Mouse (Mus musculus): ENCODE measurements around the gene Prr29. TPM values are rescaled to one million over a fixed set of nuclear protein-coding genes. Genes with fewer than 3 reads are reported as not detected.

Gene Prr29
- 1.00 and 1.0 TPM in 2 replicates for polyA plus RNA-seq (2015; fragmentation: Nextera tagmentation; extraction: Ambion mirVana)

- peaks cover 9% of the 10 kb centered on the region; the same call in 1 of the 2 replicates for H3K4me1 ChIP-seq (ENCODE audit: control insufficient read depth, insufficient read depth, low read length)
- no peaks in the 10 kb centered on the region for H3K36me3 ChIP-seq (ENCODE audit: control insufficient read depth, insufficient read depth)
- 51% methylated on average over 10 of the region's 10 CpGs for WGBS
- H3K27me3 ChIP-seq (ENCODE audit: control insufficient read depth, insufficient read depth, low read length) = no peaks in the 10 kb centered on the region
- H3K9me3 ChIP-seq (replicated peaks; ENCODE audit: control insufficient read depth, low read length) = no peaks in the 10 kb centered on the region
- H3K27ac ChIP-seq (ENCODE audit: low read length) = no peak within 1 kb of the TSS
- peak within 1 kb of the TSS; percentile 1; the same call in 1 of the 2 replicates for H3K4me3 ChIP-seq (ENCODE audit: low read length)
- ATAC-seq (replicated peaks; ENCODE audit: extremely low read depth, insufficient read depth, low FRiP score) = no peak
- peak within 1 kb of the TSS; percentile 39 for H3K4me2 ChIP-seq (ENCODE audit: low read depth, low read length)
- H3K9ac ChIP-seq (ENCODE audit: low read length) = peak within 1 kb of the TSS; percentile 37
Observed at GRCm38 (mm10) chr11:106365366-106365765, at the start of gene Prr29. TSS of gene Prr29 (plus strand) at chr11:106365472.

GRCm38 (mm10) chr11:106316416-106316815 lies 48.9 kb upstream of the Prr29 start:
- Histone ChIP-seq H3K4me3 (ENCODE audit: low read length) (no peak overlapping the region), H3K27me3 (ENCODE audit: control insufficient read depth, insufficient read depth, low read length) (no peaks in the 10 kb centered on the region), H3K9me3 (replicated peaks; ENCODE audit: control insufficient read depth, low read length) (no peaks in the 10 kb centered on the region), H3K4me1 (ENCODE audit: control insufficient read depth, insufficient read depth, low read length) (no peaks in the 10 kb centered on the region), H3K4me2 (ENCODE audit: low read depth, low read length) (no peak overlapping the region), H3K36me3 (ENCODE audit: control insufficient read depth, insufficient read depth) (no peaks in the 10 kb centered on the region), H3K27ac (ENCODE audit: low read length) (no peak overlapping the region), H3K9ac (ENCODE audit: low read length) (no peak overlapping the region)
- no peak for ATAC-seq (replicated peaks; ENCODE audit: extremely low read depth, insufficient read depth, low FRiP score)
- WGBS = 63% methylated on average over 1 of the region's 1 CpGs

- WGBS = 75% methylated on average over 7 of the region's 7 CpGs
- no peak overlapping the region for H3K9ac ChIP-seq (ENCODE audit: low read length)
- no peaks in the 10 kb centered on the region for H3K4me1 ChIP-seq (ENCODE audit: control insufficient read depth, insufficient read depth, low read length)
- no peak overlapping the region for H3K4me2 ChIP-seq (ENCODE audit: low read depth, low read length)
- no peak overlapping the region for H3K4me3 ChIP-seq (ENCODE audit: low read length)
- H3K36me3 ChIP-seq (ENCODE audit: control insufficient read depth, insufficient read depth) = no peaks in the 10 kb centered on the region
- no peak overlapping the region for H3K27ac ChIP-seq (ENCODE audit: low read length)
- no peaks in the 10 kb centered on the region for H3K9me3 ChIP-seq (replicated peaks; ENCODE audit: control insufficient read depth, low read length)
- ATAC-seq (replicated peaks; ENCODE audit: extremely low read depth, insufficient read depth, low FRiP score) = no peak
- H3K27me3 ChIP-seq (ENCODE audit: control insufficient read depth, insufficient read depth, low read length) = no peaks in the 10 kb centered on the region
Observed at GRCm38 (mm10) chr11:106317801-106318200, 47.5 kb upstream of the Prr29 start.

- Histone ChIP-seq H3K9ac (ENCODE audit: low read length) (no peak overlapping the region), H3K27me3 (ENCODE audit: control insufficient read depth, insufficient read depth, low read length) (no peaks in the 10 kb centered on the region), H3K36me3 (ENCODE audit: control insufficient read depth, insufficient read depth) (no peaks in the 10 kb centered on the region), H3K27ac (ENCODE audit: low read length) (no peak overlapping the region), H3K4me2 (ENCODE audit: low read depth, low read length) (no peak overlapping the region), H3K4me3 (ENCODE audit: low read length) (no peak overlapping the region), H3K4me1 (ENCODE audit: control insufficient read depth, insufficient read depth, low read length) (no peaks in the 10 kb centered on the region), H3K9me3 (replicated peaks; ENCODE audit: control insufficient read depth, low read length) (no peaks in the 10 kb centered on the region)
- WGBS = 56% methylated on average over 21 of the region's 21 CpGs
- no peak for ATAC-seq (replicated peaks; ENCODE audit: extremely low read depth, insufficient read depth, low FRiP score)
Observed at GRCm38 (mm10) chr11:106318406-106319366, 46.6 kb upstream of the Prr29 start.

- Histone ChIP-seq H3K4me3 (ENCODE audit: low read length) (no peak overlapping the region), H3K9ac (ENCODE audit: low read length) (no peak overlapping the region), H3K4me2 (ENCODE audit: low read depth, low read length) (no peak overlapping the region), H3K4me1 (ENCODE audit: control insufficient read depth, insufficient read depth, low read length) (peaks cover 16% of the 10 kb centered on the region), H3K9me3 (replicated peaks; ENCODE audit: control insufficient read depth, low read length) (no peaks in the 10 kb centered on the region), H3K36me3 (ENCODE audit: control insufficient read depth, insufficient read depth) (no peaks in the 10 kb centered on the region), H3K27ac (ENCODE audit: low read length) (no peak overlapping the region), H3K27me3 (ENCODE audit: control insufficient read depth, insufficient read depth, low read length) (no peaks in the 10 kb centered on the region)
- 69% methylated on average over 5 of the region's 5 CpGs for WGBS
- no peak for ATAC-seq (replicated peaks; ENCODE audit: extremely low read depth, insufficient read depth, low FRiP score)
Observed at GRCm38 (mm10) chr11:106324858-106325257, 40.4 kb upstream of the Prr29 start.

GRCm38 (mm10) chr11:106325566-106326206 lies 39.6 kb upstream of the Prr29 start:
- no peak for ATAC-seq (replicated peaks; ENCODE audit: extremely low read depth, insufficient read depth, low FRiP score)
- no peak overlapping the region for H3K9ac ChIP-seq (ENCODE audit: low read length)
- peaks cover 18% of the 10 kb centered on the region for H3K4me1 ChIP-seq (ENCODE audit: control insufficient read depth, insufficient read depth, low read length)
- H3K4me2 ChIP-seq (ENCODE audit: low read depth, low read length) = no peak overlapping the region
- H3K27me3 ChIP-seq (ENCODE audit: control insufficient read depth, insufficient read depth, low read length) = no peaks in the 10 kb centered on the region
- H3K4me3 ChIP-seq (ENCODE audit: low read length) = no peak overlapping the region
- no peak overlapping the region for H3K27ac ChIP-seq (ENCODE audit: low read length)
- WGBS = 65% methylated on average over 8 of the region's 8 CpGs
- no peaks in the 10 kb centered on the region for H3K9me3 ChIP-seq (replicated peaks; ENCODE audit: control insufficient read depth, low read length)
- H3K36me3 ChIP-seq (ENCODE audit: control insufficient read depth, insufficient read depth) = no peaks in the 10 kb centered on the region

- no peaks in the 10 kb centered on the region for H3K36me3 ChIP-seq (ENCODE audit: control insufficient read depth, insufficient read depth)
- H3K27me3 ChIP-seq (ENCODE audit: control insufficient read depth, insufficient read depth, low read length) = no peaks in the 10 kb centered on the region
- H3K9ac ChIP-seq (ENCODE audit: low read length) = no peak overlapping the region
- no peaks in the 10 kb centered on the region for H3K9me3 ChIP-seq (replicated peaks; ENCODE audit: control insufficient read depth, low read length)
- no peak overlapping the region for H3K27ac ChIP-seq (ENCODE audit: low read length)
- 72% methylated on average over 8 of the region's 8 CpGs for WGBS
- no peak overlapping the region for H3K4me2 ChIP-seq (ENCODE audit: low read depth, low read length)
- H3K4me3 ChIP-seq (ENCODE audit: low read length) = no peak overlapping the region
- peaks cover 18% of the 10 kb centered on the region for H3K4me1 ChIP-seq (ENCODE audit: control insufficient read depth, insufficient read depth, low read length)
- ATAC-seq (replicated peaks; ENCODE audit: extremely low read depth, insufficient read depth, low FRiP score) = no peak
Observed at GRCm38 (mm10) chr11:106326475-106326874, 38.8 kb upstream of the Prr29 start.

- Histone ChIP-seq H3K27ac (ENCODE audit: low read length) (peak overlapping the region; percentile 62), H3K36me3 (ENCODE audit: control insufficient read depth, insufficient read depth) (no peaks in the 10 kb centered on the region), H3K4me2 (ENCODE audit: low read depth, low read length) (no peak overlapping the region), H3K9ac (ENCODE audit: low read length) (no peak overlapping the region), H3K27me3 (ENCODE audit: control insufficient read depth, insufficient read depth, low read length) (no peaks in the 10 kb centered on the region), H3K4me1 (ENCODE audit: control insufficient read depth, insufficient read depth, low read length) (peaks cover 25% of the 10 kb centered on the region), H3K4me3 (ENCODE audit: low read length) (no peak overlapping the region), H3K9me3 (replicated peaks; ENCODE audit: control insufficient read depth, low read length) (no peaks in the 10 kb centered on the region)
- WGBS = 36% methylated on average over 5 of the region's 5 CpGs
- no peak for ATAC-seq (replicated peaks; ENCODE audit: extremely low read depth, insufficient read depth, low FRiP score)
Observed at GRCm38 (mm10) chr11:106328521-106328920, 36.8 kb upstream of the Prr29 start.

- H3K27me3 ChIP-seq (ENCODE audit: control insufficient read depth, insufficient read depth, low read length) = no peaks in the 10 kb centered on the region
- H3K36me3 ChIP-seq (ENCODE audit: control insufficient read depth, insufficient read depth) = no peaks in the 10 kb centered on the region
- peaks cover 25% of the 10 kb centered on the region for H3K4me1 ChIP-seq (ENCODE audit: control insufficient read depth, insufficient read depth, low read length)
- H3K4me2 ChIP-seq (ENCODE audit: low read depth, low read length) = peak overlapping the region; percentile 28
- ATAC-seq (replicated peaks; ENCODE audit: extremely low read depth, insufficient read depth, low FRiP score) = peak; percentile 76
- peak overlapping the region; percentile 87 for H3K27ac ChIP-seq (ENCODE audit: low read length)
- peak overlapping the region; percentile 12; the same call in 1 of the 2 replicates for H3K9ac ChIP-seq (ENCODE audit: low read length)
- 14% methylated on average over 6 of the region's 6 CpGs for WGBS
- no peak overlapping the region for H3K4me3 ChIP-seq (ENCODE audit: low read length)
- no peaks in the 10 kb centered on the region for H3K9me3 ChIP-seq (replicated peaks; ENCODE audit: control insufficient read depth, low read length)
Observed at GRCm38 (mm10) chr11:106329128-106329527, 36.1 kb upstream of the Prr29 start.
